Mouse (Mus musculus): ENCODE data around the gene Btf3. TPM values are rescaled to one million over a fixed set of nuclear protein-coding genes. Genes with fewer than 3 reads are reported as not detected.
A peak's percentile ranks its signal among the peaks of the same experiment; 100 is the strongest.

Gene Btf3
- total RNA-seq, 1 experiment = 844 TPM

GRCm38 (mm10) chr13:98361161-98361560, 44.4 kb upstream of the Btf3 start:
- H3K4me3 ChIP-seq (ENCODE audit: insufficient read depth in 1 of 2, low read depth in 1 of 2, low read length in 2 of 2, poor library complexity in 1 of 2, severe bottlenecking in 1 of 2) = no peak overlapping the region
- no peaks in the 10 kb centered on the region for H3K36me3 ChIP-seq (ENCODE audit: control insufficient read depth, insufficient read depth, low read length, poor library complexity, severe bottlenecking)
- DNase-seq (ENCODE audit: low read depth, low spot score) = no peak
- peaks cover 0 to 5% of the 10 kb centered on the region in 2 experiments; a peak in 1 of 4 replicates for H3K4me1 ChIP-seq (ENCODE audit: control insufficient read depth in 2 of 2, insufficient read depth in 2 of 2, low read length in 2 of 2, poor library complexity in 1 of 2)
- TF ChIP-seq MAFK (IDR thresholded peaks at IDR 0.05; ENCODE audit: insufficient read depth, low read depth, low read length) = no peak
- TF ChIP-seq CHD2 (IDR thresholded peaks at IDR 0.05; ENCODE audit: low read depth, low read length) = no peak
- TF ChIP-seq ZNF384 (IDR thresholded peaks at IDR 0.05; ENCODE audit: low read depth, low read length) = no peak
- no peak for TF ChIP-seq HCFC1 (IDR thresholded peaks at IDR 0.05; ENCODE audit: borderline replicate concordance, insufficient read depth, low read length)
- TF ChIP-seq ZC3H11A (IDR thresholded peaks at IDR 0.05; ENCODE audit: borderline replicate concordance, low read depth, low read length) = no peak
- H3K9me3 ChIP-seq (ENCODE audit: control insufficient read depth, insufficient read depth, low read depth, low read length) = no peaks in the 10 kb centered on the region
- no peak overlapping the region for H3K9ac ChIP-seq (ENCODE audit: insufficient read depth, low read depth, low read length, poor library complexity, severe bottlenecking)
- in situ Hi-C loops (cut with MboI; ENCODE audit: low sequenced_read_pairs in 2 of 2, unreplicated experiment in 2 of 2) = loop anchor here (5.0 to 10.0 kb wide), 3 partner anchors 94 to 144 kb away; no protein-coding TSS in a partner anchor
- H3K27ac ChIP-seq (ENCODE audit: insufficient read depth, low read depth, low read length, poor library complexity, severe bottlenecking) = no peak overlapping the region

- no peak overlapping the region for H3K9ac ChIP-seq (ENCODE audit: insufficient read depth, low read depth, low read length, poor library complexity, severe bottlenecking)
- H3K4me3 ChIP-seq (ENCODE audit: insufficient read depth in 1 of 2, low read depth in 1 of 2, low read length in 2 of 2, poor library complexity in 1 of 2, severe bottlenecking in 1 of 2) = no peak overlapping the region
- peaks cover 0 to 3% of the 10 kb centered on the region in 2 experiments; a peak in 1 of 4 replicates for H3K4me1 ChIP-seq (ENCODE audit: control insufficient read depth in 2 of 2, insufficient read depth in 2 of 2, low read length in 2 of 2, poor library complexity in 1 of 2)
- in situ Hi-C loops (cut with MboI; ENCODE audit: low sequenced_read_pairs in 2 of 2, unreplicated experiment in 2 of 2) = loop anchor here (5.0 to 10.0 kb wide), 3 partner anchors 94 to 144 kb away; no protein-coding TSS in a partner anchor
- no peaks in the 10 kb centered on the region for H3K36me3 ChIP-seq (ENCODE audit: control insufficient read depth, insufficient read depth, low read length, poor library complexity, severe bottlenecking)
- no peak for DNase-seq (ENCODE audit: low read depth, low spot score)
- no peak overlapping the region for H3K27ac ChIP-seq (ENCODE audit: insufficient read depth, low read depth, low read length, poor library complexity, severe bottlenecking)
- TF ChIP-seq HCFC1 (IDR thresholded peaks at IDR 0.05; ENCODE audit: borderline replicate concordance, insufficient read depth, low read length) (no peak), MAFK (IDR thresholded peaks at IDR 0.05; ENCODE audit: insufficient read depth, low read depth, low read length) (no peak), ZNF384 (IDR thresholded peaks at IDR 0.05; ENCODE audit: low read depth, low read length) (no peak), CHD2 (IDR thresholded peaks at IDR 0.05; ENCODE audit: low read depth, low read length) (no peak), ZC3H11A (IDR thresholded peaks at IDR 0.05; ENCODE audit: borderline replicate concordance, low read depth, low read length) (no peak)
- H3K9me3 ChIP-seq (ENCODE audit: control insufficient read depth, insufficient read depth, low read depth, low read length) = no peaks in the 10 kb centered on the region
Observed at GRCm38 (mm10) chr13:98360391-98360790, 43.6 kb upstream of the Btf3 start.

GRCm38 (mm10) chr13:98359337-98359736, 42.5 kb upstream of the Btf3 start:
- Histone ChIP-seq H3K36me3 (ENCODE audit: control insufficient read depth, insufficient read depth, low read length, poor library complexity, severe bottlenecking) (no peaks in the 10 kb centered on the region), H3K4me3 (ENCODE audit: insufficient read depth in 1 of 2, low read depth in 1 of 2, low read length in 2 of 2, poor library complexity in 1 of 2, severe bottlenecking in 1 of 2) (no peak overlapping the region), H3K27ac (ENCODE audit: insufficient read depth, low read depth, low read length, poor library complexity, severe bottlenecking) (no peak overlapping the region), H3K4me1 (ENCODE audit: control insufficient read depth in 2 of 2, insufficient read depth in 2 of 2, low read length in 2 of 2, poor library complexity in 1 of 2) (peaks cover 0 to 3% of the 10 kb centered on the region in 2 experiments; a peak in 1 of 4 replicates), H3K9me3 (ENCODE audit: control insufficient read depth, insufficient read depth, low read depth, low read length) (no peaks in the 10 kb centered on the region), H3K9ac (ENCODE audit: insufficient read depth, low read depth, low read length, poor library complexity, severe bottlenecking) (no peak overlapping the region)
- TF ChIP-seq HCFC1 (IDR thresholded peaks at IDR 0.05; ENCODE audit: borderline replicate concordance, insufficient read depth, low read length) (no peak), ZC3H11A (IDR thresholded peaks at IDR 0.05; ENCODE audit: borderline replicate concordance, low read depth, low read length) (no peak), ZNF384 (IDR thresholded peaks at IDR 0.05; ENCODE audit: low read depth, low read length) (no peak), CHD2 (IDR thresholded peaks at IDR 0.05; ENCODE audit: low read depth, low read length) (no peak), MAFK (IDR thresholded peaks at IDR 0.05; ENCODE audit: insufficient read depth, low read depth, low read length) (no peak)
- in situ Hi-C loops (cut with MboI; ENCODE audit: low sequenced_read_pairs in 2 of 2, unreplicated experiment in 2 of 2) = no loop called here
- DNase-seq (ENCODE audit: low read depth, low spot score) = no peak

DNA sequence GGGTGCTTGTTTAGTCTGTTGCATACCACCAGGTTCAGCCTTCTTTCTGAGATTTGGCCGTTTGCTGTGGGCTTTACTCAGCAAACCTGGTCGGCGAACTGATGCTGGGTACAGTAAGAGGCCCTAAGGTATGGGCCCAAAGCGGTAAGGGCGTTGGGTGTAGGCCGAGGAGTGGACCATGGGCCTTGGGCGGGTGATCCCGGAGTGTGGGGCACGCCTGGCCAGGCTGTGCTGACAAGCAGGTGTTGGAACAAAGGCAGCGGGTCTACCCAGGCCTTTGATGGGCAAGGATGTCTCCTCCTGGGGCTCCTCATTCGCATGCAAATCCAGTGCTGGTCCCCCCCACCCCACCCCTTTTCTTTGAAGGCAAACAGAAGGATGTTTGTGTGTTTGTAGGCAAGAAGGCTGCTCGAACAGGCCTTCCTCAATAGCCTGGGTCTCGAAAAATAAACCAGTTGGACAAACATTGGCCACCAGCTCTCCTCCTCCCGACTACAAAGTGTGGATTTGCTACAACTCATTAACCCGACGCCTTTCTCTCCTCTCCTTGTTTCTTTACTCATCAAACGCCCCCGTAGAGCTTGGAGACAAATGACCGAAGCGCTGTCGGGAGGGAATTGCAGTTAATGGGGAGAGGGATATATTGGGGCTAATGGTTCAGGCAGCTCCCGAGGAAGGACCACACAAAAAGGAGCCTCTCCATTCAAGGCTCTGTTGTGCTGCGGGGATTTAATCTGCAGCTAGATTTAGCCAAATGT, 41.8 kb upstream of the Btf3 start:
- no peak for DNase-seq (ENCODE audit: low read depth, low spot score)
- TF ChIP-seq MAFK (IDR thresholded peaks at IDR 0.05; ENCODE audit: insufficient read depth, low read depth, low read length) = no peak
- TF ChIP-seq HCFC1 (IDR thresholded peaks at IDR 0.05; ENCODE audit: borderline replicate concordance, insufficient read depth, low read length) = no peak
- no peak for TF ChIP-seq ZC3H11A (IDR thresholded peaks at IDR 0.05; ENCODE audit: borderline replicate concordance, low read depth, low read length)
- TF ChIP-seq ZNF384 (IDR thresholded peaks at IDR 0.05; ENCODE audit: low read depth, low read length) = no peak
- no peak for TF ChIP-seq CHD2 (IDR thresholded peaks at IDR 0.05; ENCODE audit: low read depth, low read length)
- no peaks in the 10 kb centered on the region for H3K36me3 ChIP-seq (ENCODE audit: control insufficient read depth, insufficient read depth, low read length, poor library complexity, severe bottlenecking)
- H3K9ac ChIP-seq (ENCODE audit: insufficient read depth, low read depth, low read length, poor library complexity, severe bottlenecking) = no peak overlapping the region
- peak overlapping the region in 1 of 2 experiments; percentile 21; a peak in 1 of 4 replicates for H3K4me3 ChIP-seq (ENCODE audit: insufficient read depth in 1 of 2, low read depth in 1 of 2, low read length in 2 of 2, poor library complexity in 1 of 2, severe bottlenecking in 1 of 2)
- peaks cover 0 to 3% of the 10 kb centered on the region in 2 experiments; a peak in 1 of 4 replicates for H3K4me1 ChIP-seq (ENCODE audit: control insufficient read depth in 2 of 2, insufficient read depth in 2 of 2, low read length in 2 of 2, poor library complexity in 1 of 2)
- H3K27ac ChIP-seq (ENCODE audit: insufficient read depth, low read depth, low read length, poor library complexity, severe bottlenecking) = no peak overlapping the region
- in situ Hi-C loops (cut with MboI; ENCODE audit: low sequenced_read_pairs in 2 of 2, unreplicated experiment in 2 of 2) = no loop called here
- no peaks in the 10 kb centered on the region for H3K9me3 ChIP-seq (ENCODE audit: control insufficient read depth, insufficient read depth, low read depth, low read length)
